Mouse (Mus musculus): ENCODE results near the gene Nf2. TPM values are rescaled to one million over a fixed set of nuclear protein-coding genes. Genes with fewer than 3 reads are reported as not detected.

Nf2 gene
- polyA plus RNA-seq, 1 experiment from 2014 or later: 31.9 TPM

Small RNA genes within 50 kb of the gene (microRNA-seq; reads per million reads assigned to microRNA genes)
- gene Mir6918: 1.3 reads per million

Other genes starting within 250 kb of the Nf2 start
- not detected in 2 replicates for gene Gm11032, start 229.5 kb downstream of the Nf2 start, polyA plus RNA-seq (2014; fragmentation: Nextera tagmentation; extraction: Ambion mirVana)
- gene Ascc2, start 211.8 kb downstream of the Nf2 start, polyA plus RNA-seq (2014; fragmentation: Nextera tagmentation; extraction: Ambion mirVana): 33.8 and 35.5 TPM in 2 replicates
- gene Uqcr10, start 145.2 kb downstream of the Nf2 start, polyA plus RNA-seq (2014; fragmentation: Nextera tagmentation; extraction: Ambion mirVana): 851 and 942 TPM in 2 replicates
- 67.3 and 68.4 TPM in 2 replicates for gene Zmat5, start 144.9 kb downstream of the Nf2 start, polyA plus RNA-seq (2014; fragmentation: Nextera tagmentation; extraction: Ambion mirVana)
- gene Cabp7, start 102.8 kb downstream of the Nf2 start, polyA plus RNA-seq (2014; fragmentation: Nextera tagmentation; extraction: Ambion mirVana): 0.16 and 0.34 TPM in 2 replicates
- gene Nipsnap1, start 24.4 kb upstream of the Nf2 start, polyA plus RNA-seq (2014; fragmentation: Nextera tagmentation; extraction: Ambion mirVana): 58.0 and 62.4 TPM in 2 replicates
- 38.1 and 40.1 TPM in 2 replicates for gene Thoc5, start 45.8 kb upstream of the Nf2 start, polyA plus RNA-seq (2014; fragmentation: Nextera tagmentation; extraction: Ambion mirVana)
- gene Nefh, start 98.5 kb upstream of the Nf2 start, polyA plus RNA-seq (2014; fragmentation: Nextera tagmentation; extraction: Ambion mirVana): 0.78 and 0.88 TPM in 2 replicates
- gene Ap1b1, start 137.3 kb upstream of the Nf2 start, polyA plus RNA-seq (2014; fragmentation: Nextera tagmentation; extraction: Ambion mirVana): 53.8 and 54.2 TPM in 2 replicates
- gene Rasl10a, start 208.6 kb upstream of the Nf2 start, polyA plus RNA-seq (2014; fragmentation: Nextera tagmentation; extraction: Ambion mirVana): 1.2 and 1.3 TPM in 2 replicates
- 22.9 and 27.9 TPM in 2 replicates for gene Gas2l1, start 215.8 kb upstream of the Nf2 start, polyA plus RNA-seq (2014; fragmentation: Nextera tagmentation; extraction: Ambion mirVana)
- gene Rhbdd3, start 249.4 kb upstream of the Nf2 start, polyA plus RNA-seq (2014; fragmentation: Nextera tagmentation; extraction: Ambion mirVana): 29.7 and 31.2 TPM in 2 replicates
- gene Ewsr1, start 249.7 kb upstream of the Nf2 start, polyA plus RNA-seq (2014; fragmentation: Nextera tagmentation; extraction: Ambion mirVana): 467 and 495 TPM in 2 replicates

Measured in stomach, embryonic 14.5 days (tissue).